Mouse (Mus musculus) neural tube, embryonic 12.5 days (tissue): ENCODE data around the gene Ighmbp2. TPM values are rescaled to one million over a fixed set of nuclear protein-coding genes. Genes with fewer than 3 reads are reported as not detected.

Source experiments
- ATAC-seq: fragments of 200-750 bp; cut with Nextera tagmentation; 2 replicates; pipeline ENCODE4 v1.8.0; 2017; ENCODE audit warnings: low read depth, mild to moderate bottlenecking, moderate TSS enrichment, moderate library complexity; ENCODE audit not compliant: low FRiP score
- H3K27ac ChIP-seq: fragments of 300-500 bp; sonication (generic); 2 replicates; pipeline ENCODE4 v1.5.1; 2016
- H3K27me3 ChIP-seq: fragments of 300-500 bp; sonication (generic); replicated peaks from 2 replicates; pipeline ENCODE4 v1.6.1; 2016; ENCODE audit warnings: mild to moderate bottlenecking
- H3K36me3 ChIP-seq: fragments of 300-500 bp; sonication (generic); 2 replicates; pipeline ENCODE4 v1.6.1; 2016; ENCODE audit warnings: mild to moderate bottlenecking
- H3K4me1 ChIP-seq: fragments of 300-500 bp; sonication (generic); 2 replicates; pipeline ENCODE4 v1.6.1; 2016
- H3K4me2 ChIP-seq: fragments of 300-500 bp; sonication (generic); replicated peaks from 2 replicates; pipeline ENCODE4 v1.6.1; 2016; ENCODE audit warnings: mild to moderate bottlenecking
- H3K4me3 ChIP-seq: fragments of 300-500 bp; sonication (generic); 2 replicates; pipeline ENCODE4 v1.5.1; 2016
- H3K9ac ChIP-seq: fragments of 300-500 bp; sonication (generic); 2 replicates; pipeline ENCODE4 v1.6.1; 2016; ENCODE audit warnings: mild to moderate bottlenecking
- H3K9me3 ChIP-seq: fragments of 300-500 bp; sonication (generic); 2 replicates; pipeline ENCODE4 v1.6.1; 2016; ENCODE audit warnings: mild to moderate bottlenecking
- whole genome bisulfite sequencing: fragments of 180-500 bp; shearing (Covaris S2); methylation state at CpG from one replicate; pipeline ENCODE4 v1.1.7; 2016; 5-methylcytosine and 5-hydroxymethylcytosine counted together
- polyA plus RNA-seq: library from polyadenylated mRNA; unstranded; fragments of >200 nt; fragmentation: Nextera tagmentation; extraction: Ambion mirVana; gene quantifications from 2 replicates; pipeline ENCODE4 v1.2.1, GENCODE M21; 2016

The Ighmbp2 gene
- 11.5 and 11.8 TPM in 2 replicates for polyA plus RNA-seq

GRCm38 (mm10) chr19:3282572-3283467, at the start of gene Ighmbp2, which contains the start of gene Mrpl21:
TSS of gene Ighmbp2 (minus strand) at chr19:3283017.
TSS of gene Mrpl21 (plus strand) at chr19:3282901.
- H3K36me3 ChIP-seq: peaks cover 46% of the 10 kb centered on the region
- peak within 1 kb of the TSS; percentile 80 for H3K9ac ChIP-seq
- peak within 1 kb of the TSS; percentile 73 for H3K4me2 ChIP-seq
- peak within 1 kb of the TSS; percentile 73 for H3K4me3 ChIP-seq
- under 1% methylated on average over 49 of the region's 49 CpGs for WGBS
- H3K27ac ChIP-seq: no peak within 1 kb of the TSS
- H3K27me3 ChIP-seq: no peaks in the 10 kb centered on the region
- ATAC-seq: peak; percentile 92
- H3K9me3 ChIP-seq: no peaks in the 10 kb centered on the region
- peaks cover 16% of the 10 kb centered on the region for H3K4me1 ChIP-seq

DNA sequence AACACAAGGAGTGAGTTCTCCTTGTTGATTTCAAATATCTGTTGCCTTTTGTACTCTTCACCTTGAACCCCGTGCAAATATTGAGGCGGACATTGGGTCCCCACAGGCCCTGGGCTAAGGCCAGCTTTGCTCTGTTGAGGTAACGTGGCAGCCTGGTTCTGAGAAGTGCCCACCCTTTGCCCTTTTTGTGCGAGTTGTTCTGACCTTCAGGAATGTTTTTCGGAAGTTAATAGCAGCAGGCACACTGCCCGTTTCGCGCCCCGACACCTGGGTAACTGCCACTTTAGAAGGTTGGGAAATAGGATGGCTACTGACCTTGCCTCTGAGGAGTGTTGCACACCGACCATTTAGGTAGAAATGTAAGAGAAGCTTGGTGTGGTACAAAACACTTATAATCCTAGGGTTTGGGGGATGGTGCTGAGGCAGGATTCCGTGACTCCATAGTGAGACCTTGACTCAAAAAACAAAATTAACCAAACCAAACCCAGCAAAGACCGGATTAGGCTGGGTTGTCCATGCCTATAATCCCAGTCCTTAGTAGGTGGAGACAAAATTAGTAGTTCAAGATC, 43.7 kb upstream of the Ighmbp2 start:
- H3K9ac ChIP-seq: no peak overlapping the region
- no peaks in the 10 kb centered on the region for H3K36me3 ChIP-seq
- H3K4me1 ChIP-seq: peaks cover 27% of the 10 kb centered on the region; the same call in 1 of the 2 replicates
- WGBS: 89% methylated on average over 12 of the region's 12 CpGs
- H3K4me2 ChIP-seq: no peak overlapping the region
- H3K27me3 ChIP-seq: peaks cover 32% of the 10 kb centered on the region
- no peak for ATAC-seq
- H3K27ac ChIP-seq: no peak overlapping the region
- H3K4me3 ChIP-seq: no peak overlapping the region
- H3K9me3 ChIP-seq: no peaks in the 10 kb centered on the region

GRCm38 (mm10) chr19:3325771-3326478, 43.1 kb upstream of the Ighmbp2 start:
- Histone ChIP-seq H3K27ac (no peak overlapping the region), H3K36me3 (no peaks in the 10 kb centered on the region), H3K4me2 (peak overlapping the region; percentile 90), H3K9me3 (no peaks in the 10 kb centered on the region), H3K4me3 (peak overlapping the region; percentile 11; the same call in 1 of the 2 replicates), H3K9ac (peak overlapping the region; percentile 21; the same call in 1 of the 2 replicates), H3K4me1 (peaks cover 27% of the 10 kb centered on the region; the same call in 1 of the 2 replicates), H3K27me3 (peaks cover 38% of the 10 kb centered on the region)
- no peak for ATAC-seq
- WGBS: 44% methylated on average over 15 of the region's 15 CpGs

DNA sequence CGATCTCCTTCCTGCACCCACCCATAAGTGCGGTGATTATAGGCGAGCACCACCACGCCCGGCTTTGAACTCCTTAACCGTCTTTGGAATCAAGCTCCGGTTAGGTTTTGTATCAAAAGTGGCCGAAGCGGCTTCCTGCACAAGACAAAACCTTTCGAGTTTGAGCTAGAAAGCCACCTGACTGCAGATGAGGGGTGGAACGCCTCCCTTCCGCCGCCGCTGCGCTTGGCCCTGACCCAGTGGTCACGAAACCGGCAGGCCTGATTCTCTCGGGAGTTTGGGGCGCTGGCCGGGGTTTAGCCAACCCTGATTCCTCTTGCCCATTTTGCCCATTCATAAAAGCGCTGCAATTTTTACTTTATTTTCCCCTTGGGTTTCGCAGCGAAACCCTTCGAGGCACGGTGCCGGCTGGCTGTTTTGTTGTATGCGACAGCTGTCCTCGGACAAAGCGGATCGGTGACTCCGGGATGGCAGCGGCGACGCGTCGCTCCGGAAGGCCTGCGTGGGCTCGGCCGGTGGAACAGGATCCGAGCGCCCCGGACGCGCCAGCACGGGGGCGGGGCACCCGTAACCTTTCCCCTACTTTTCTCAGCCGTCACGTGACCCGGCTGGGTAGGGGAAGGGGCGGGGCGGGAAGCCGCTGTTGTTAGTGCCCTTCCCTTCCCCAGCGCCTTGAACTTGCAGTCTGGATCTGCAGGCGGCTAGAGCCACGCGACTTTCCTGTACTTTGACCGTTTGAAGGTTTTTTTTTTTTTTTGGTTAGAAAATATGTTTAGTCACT, 42.3 kb upstream of the Ighmbp2 start:
- ATAC-seq: peak; percentile 81
- H3K36me3 ChIP-seq: no peaks in the 10 kb centered on the region
- peaks cover 38% of the 10 kb centered on the region for H3K27me3 ChIP-seq
- H3K4me2 ChIP-seq: peak overlapping the region; percentile 90
- H3K9ac ChIP-seq: peak overlapping the region; percentile 57
- H3K27ac ChIP-seq: peak overlapping the region; percentile 9
- under 1% methylated on average over 59 of the region's 59 CpGs for WGBS
- H3K4me1 ChIP-seq: peaks cover 27% of the 10 kb centered on the region; the same call in 1 of the 2 replicates
- H3K4me3 ChIP-seq: peak overlapping the region; percentile 55
- H3K9me3 ChIP-seq: no peaks in the 10 kb centered on the region

GRCm38 (mm10) chr19:3324271-3324811, 41.5 kb upstream of the Ighmbp2 start:
- Histone ChIP-seq H3K27me3 (peaks cover 38% of the 10 kb centered on the region), H3K9me3 (no peaks in the 10 kb centered on the region), H3K36me3 (no peaks in the 10 kb centered on the region), H3K27ac (no peak overlapping the region), H3K4me2 (peak overlapping the region; percentile 90), H3K9ac (no peak overlapping the region), H3K4me1 (peaks cover 27% of the 10 kb centered on the region; the same call in 1 of the 2 replicates), H3K4me3 (peak overlapping the region; percentile 55)
- peak; percentile 43; the same call in 1 of the 2 replicates for ATAC-seq
- 2% methylated on average over 17 of the region's 17 CpGs for WGBS

DNA sequence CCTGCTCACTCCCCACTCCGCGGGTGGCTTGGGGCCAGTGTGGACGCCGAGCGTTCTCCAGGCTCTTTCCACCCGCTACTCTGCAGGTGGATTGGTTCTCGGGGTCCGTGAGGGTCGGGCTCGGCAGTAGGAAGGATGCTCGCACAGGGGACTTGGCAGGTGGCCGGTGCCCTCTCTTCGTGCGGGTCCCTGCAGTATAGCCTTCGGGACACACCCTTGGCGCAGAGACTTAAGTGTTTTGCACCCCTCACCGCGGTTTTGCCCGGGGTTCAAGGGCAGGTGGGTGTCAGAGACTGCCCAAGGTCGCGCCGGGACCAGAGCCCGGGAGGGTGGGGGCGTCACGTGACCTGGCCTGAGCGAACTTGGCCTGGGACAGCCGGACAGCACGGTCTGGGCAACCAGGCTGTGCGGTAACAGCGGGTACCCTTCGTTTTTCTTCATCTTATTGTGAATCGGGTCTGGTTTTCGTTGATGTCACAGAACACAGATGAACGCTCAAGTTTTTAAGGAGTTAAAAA, 41.0 kb upstream of the Ighmbp2 start:
- peak overlapping the region; percentile 27; the same call in 1 of the 2 replicates for H3K9ac ChIP-seq

DNA sequence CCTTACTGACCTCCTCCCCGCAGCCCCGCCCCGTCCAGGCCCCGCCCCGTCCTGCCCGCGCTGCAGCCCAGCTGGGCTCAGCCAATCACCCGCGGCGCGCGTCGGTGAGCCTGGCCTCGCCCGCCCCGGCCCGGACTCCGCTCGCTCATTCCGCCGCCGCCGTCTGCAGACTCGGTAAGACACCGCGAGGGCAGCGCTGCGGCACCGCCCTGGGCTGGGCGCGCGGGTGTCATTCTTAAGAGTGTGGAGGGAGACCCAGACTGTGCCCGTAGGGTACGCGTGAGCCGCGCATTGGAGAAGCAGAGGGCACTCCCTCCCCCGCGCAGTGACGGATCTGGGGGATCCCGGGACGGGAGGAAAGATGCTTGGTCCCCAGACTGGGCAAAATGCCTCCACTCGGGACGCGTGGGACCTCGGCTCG, 40.4 kb upstream of the Ighmbp2 start:
- Histone ChIP-seq H3K9ac (peak overlapping the region; percentile 27), H3K9me3 (no peaks in the 10 kb centered on the region), H3K27me3 (peaks cover 38% of the 10 kb centered on the region), H3K27ac (no peak overlapping the region), H3K4me3 (peak overlapping the region; percentile 55), H3K36me3 (no peaks in the 10 kb centered on the region), H3K4me2 (peak overlapping the region; percentile 90), H3K4me1 (peaks cover 27% of the 10 kb centered on the region; the same call in 1 of the 2 replicates)
- WGBS: under 1% methylated on average over 47 of the region's 47 CpGs
- ATAC-seq: peak; percentile 66

More for the DNA sequence above, 41.0 kb upstream of the Ighmbp2 start:
- H3K9me3 ChIP-seq: no peaks in the 10 kb centered on the region
- under 1% methylated on average over 34 of the region's 34 CpGs for WGBS
- peak overlapping the region; percentile 55 for H3K4me3 ChIP-seq
- peak overlapping the region; percentile 90 for H3K4me2 ChIP-seq
- no peaks in the 10 kb centered on the region for H3K36me3 ChIP-seq
- H3K27me3 ChIP-seq: peaks cover 38% of the 10 kb centered on the region
- H3K27ac ChIP-seq: no peak overlapping the region
- peak; percentile 6; the same call in 1 of the 2 replicates for ATAC-seq
- peaks cover 27% of the 10 kb centered on the region; the same call in 1 of the 2 replicates for H3K4me1 ChIP-seq

- no peaks in the 10 kb centered on the region for H3K9me3 ChIP-seq
- H3K4me3 ChIP-seq: peak within 1 kb of the TSS; percentile 55
- no peak for ATAC-seq
- peaks cover 27% of the 10 kb centered on the region; the same call in 1 of the 2 replicates for H3K4me1 ChIP-seq
- H3K27me3 ChIP-seq: peaks cover 38% of the 10 kb centered on the region
- H3K9ac ChIP-seq: peak within 1 kb of the TSS; percentile 27
- WGBS: 3% methylated on average over 26 of the region's 26 CpGs
- H3K36me3 ChIP-seq: no peaks in the 10 kb centered on the region
- peak within 1 kb of the TSS; percentile 90 for H3K4me2 ChIP-seq
- no peak within 1 kb of the TSS for H3K27ac ChIP-seq
Observed at GRCm38 (mm10) chr19:3322261-3322969, 39.6 kb upstream of the Ighmbp2 start, which contains the start of gene Cpt1a. TSS of gene Cpt1a (plus strand) at chr19:3322334.

GRCm38 (mm10) chr19:3321617-3322016, 38.8 kb upstream of the Ighmbp2 start:
- H3K36me3 ChIP-seq: no peaks in the 10 kb centered on the region
- H3K4me3 ChIP-seq: no peak overlapping the region; the same call in 1 of the 2 replicates
- no peak overlapping the region for H3K27ac ChIP-seq
- H3K9ac ChIP-seq: no peak overlapping the region
- ATAC-seq: no peak
- no peaks in the 10 kb centered on the region for H3K9me3 ChIP-seq
- peaks cover 27% of the 10 kb centered on the region; the same call in 1 of the 2 replicates for H3K4me1 ChIP-seq
- peaks cover 37% of the 10 kb centered on the region for H3K27me3 ChIP-seq
- no peak overlapping the region; the same call in 1 of the 2 replicates for H3K4me2 ChIP-seq
- 10% methylated on average over 11 of the region's 11 CpGs for WGBS

DNA sequence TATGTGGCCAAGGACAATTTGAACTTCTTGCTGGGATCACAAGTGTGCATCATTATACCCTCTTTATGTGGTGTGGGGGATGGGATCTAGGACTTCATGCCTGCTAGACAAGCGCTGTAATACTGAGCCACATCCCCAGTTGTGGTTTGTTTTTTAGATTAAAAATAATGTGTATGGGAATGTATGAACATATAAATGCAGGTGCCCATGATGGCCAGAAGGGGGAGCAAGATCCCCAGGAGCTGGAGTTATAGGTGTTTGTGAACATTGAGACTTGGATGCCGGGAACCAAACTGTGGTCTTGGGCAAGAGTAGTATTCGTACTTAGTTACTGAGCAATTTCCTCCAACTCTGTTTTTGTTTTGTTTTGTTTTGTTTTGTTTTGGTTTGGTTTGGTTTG, 38.0 kb upstream of the Ighmbp2 start:
- Histone ChIP-seq H3K4me3 (no peak overlapping the region), H3K27me3 (peaks cover 34% of the 10 kb centered on the region), H3K9ac (no peak overlapping the region), H3K9me3 (no peaks in the 10 kb centered on the region), H3K4me2 (no peak overlapping the region), H3K4me1 (peaks cover 25% of the 10 kb centered on the region; the same call in 1 of the 2 replicates), H3K27ac (no peak overlapping the region), H3K36me3 (no peaks in the 10 kb centered on the region)
- no peak for ATAC-seq
- 79% methylated on average over 3 of the region's 3 CpGs for WGBS
